Mouse (Mus musculus): ENCODE data around the gene Nr3c2. TPM values are rescaled to one million over a fixed set of nuclear protein-coding genes. Genes with fewer than 3 reads are reported as not detected.

Nr3c2 gene
- polyA plus RNA-seq, 1 experiment from 2014 or later, result 3.6 TPM

DNA sequence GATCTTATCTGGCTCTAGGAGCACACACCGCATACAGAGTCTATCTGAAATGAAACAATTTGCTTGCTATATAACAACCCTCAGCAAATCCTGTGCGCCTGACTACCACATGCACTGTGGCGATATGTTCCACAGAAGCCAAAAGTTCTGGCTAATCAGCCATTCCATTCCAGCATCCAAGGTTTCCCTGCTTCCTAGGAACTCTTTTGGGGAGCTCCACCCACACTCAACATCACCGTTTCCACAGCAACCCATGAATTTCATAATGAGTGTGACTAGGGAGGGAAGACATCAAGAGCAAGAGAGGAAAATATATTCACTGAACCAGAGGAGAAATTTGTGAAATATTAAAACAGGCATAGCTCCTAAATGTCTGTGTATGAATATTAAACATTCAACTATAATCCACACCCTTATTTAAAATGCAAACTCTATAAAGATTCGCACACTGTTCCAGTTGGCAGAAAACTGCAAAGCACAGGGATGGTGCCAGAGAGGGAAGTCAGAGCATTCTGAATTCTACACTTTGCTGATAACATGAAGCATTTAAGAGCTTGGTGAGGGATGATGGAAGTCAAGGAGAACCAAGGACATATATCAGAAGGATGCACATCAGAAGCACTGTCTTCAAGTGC, 357.3 kb downstream of the Nr3c2 start:
- WGBS, result 91% methylated on average over 5 of the region's 5 CpGs
- no peak for ATAC-seq (ENCODE audit: low read depth)

DNA sequence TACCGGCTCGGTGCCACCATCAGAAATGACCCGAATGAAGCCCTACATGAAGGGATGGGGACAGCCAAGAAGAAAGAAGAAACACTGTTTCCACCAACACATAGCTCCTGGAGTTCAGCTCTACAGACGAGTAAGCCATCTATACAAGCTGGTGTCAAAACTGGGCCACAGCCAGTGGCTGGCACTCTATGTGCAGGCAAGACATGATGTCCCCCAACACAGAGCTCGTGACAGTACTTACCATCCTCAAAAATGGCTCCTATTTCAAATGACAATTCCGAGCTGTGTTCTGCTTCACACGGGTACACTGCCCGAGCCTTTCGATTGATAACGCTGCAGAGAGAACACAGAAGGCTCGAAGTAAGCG, 357.8 kb downstream of the Nr3c2 start:
- Histone ChIP-seq H3K27me3 (ENCODE audit: control insufficient read depth, insufficient read depth, low read depth, low read length) (no peaks in the 10 kb centered on the region), H3K36me3 (ENCODE audit: control insufficient read depth, insufficient read depth, low read length) (peaks cover 13% of the 10 kb centered on the region; the same call in 1 of the 2 replicates), H3K4me1 (replicated peaks; ENCODE audit: control insufficient read depth, insufficient read depth, low read length) (no peaks in the 10 kb centered on the region), H3K9me3 (ENCODE audit: control insufficient read depth, low read length) (no peaks in the 10 kb centered on the region), H3K9ac (ENCODE audit: low read length) (no peak overlapping the region), H3K4me2 (ENCODE audit: low read depth, low read length) (no peak overlapping the region), H3K4me3 (ENCODE audit: low read length) (no peak overlapping the region), H3K27ac (ENCODE audit: low read length) (no peak overlapping the region)
- 91% methylated on average over 12 of the region's 12 CpGs for WGBS
- ATAC-seq (ENCODE audit: low read depth), result no peak

More for the DNA sequence above, 357.3 kb downstream of the Nr3c2 start:
- no peaks in the 10 kb centered on the region for H3K4me1 ChIP-seq (replicated peaks; ENCODE audit: control insufficient read depth, insufficient read depth, low read length)
- no peaks in the 10 kb centered on the region for H3K9me3 ChIP-seq (ENCODE audit: control insufficient read depth, low read length)
- H3K36me3 ChIP-seq (ENCODE audit: control insufficient read depth, insufficient read depth, low read length), result peaks cover 13% of the 10 kb centered on the region; the same call in 1 of the 2 replicates
- no peak overlapping the region for H3K4me3 ChIP-seq (ENCODE audit: low read length)
- no peak overlapping the region for H3K27ac ChIP-seq (ENCODE audit: low read length)
- H3K9ac ChIP-seq (ENCODE audit: low read length), result no peak overlapping the region
- no peaks in the 10 kb centered on the region for H3K27me3 ChIP-seq (ENCODE audit: control insufficient read depth, insufficient read depth, low read depth, low read length)
- no peak overlapping the region for H3K4me2 ChIP-seq (ENCODE audit: low read depth, low read length)

DNA sequence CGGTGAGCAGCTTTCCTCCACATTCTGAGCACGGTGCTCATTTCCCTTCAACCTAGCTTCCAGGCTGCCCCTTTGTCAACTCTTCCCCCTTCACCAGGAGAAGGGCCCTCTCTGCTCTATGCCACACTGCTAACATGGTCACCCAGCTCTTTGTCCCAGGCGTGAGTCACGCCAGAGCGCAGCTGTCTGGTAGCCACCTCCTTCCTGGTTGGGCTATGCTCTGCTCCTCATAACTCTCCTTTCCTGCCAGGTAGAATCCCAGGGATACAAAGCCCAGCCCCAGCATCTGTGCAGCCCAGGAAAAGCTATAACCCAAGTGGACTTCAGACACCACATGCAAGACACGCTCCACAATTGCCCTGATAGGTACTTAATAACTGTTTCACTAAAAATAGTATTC, 362.0 kb downstream of the Nr3c2 start:
- Histone ChIP-seq H3K4me1 (replicated peaks; ENCODE audit: control insufficient read depth, insufficient read depth, low read length) (no peaks in the 10 kb centered on the region), H3K4me3 (ENCODE audit: low read length) (no peak overlapping the region), H3K36me3 (ENCODE audit: control insufficient read depth, insufficient read depth, low read length) (peaks cover 13% of the 10 kb centered on the region; the same call in 1 of the 2 replicates), H3K27ac (ENCODE audit: low read length) (no peak overlapping the region), H3K27me3 (ENCODE audit: control insufficient read depth, insufficient read depth, low read depth, low read length) (no peaks in the 10 kb centered on the region), H3K9me3 (ENCODE audit: control insufficient read depth, low read length) (no peaks in the 10 kb centered on the region), H3K9ac (ENCODE audit: low read length) (no peak overlapping the region), H3K4me2 (ENCODE audit: low read depth, low read length) (no peak overlapping the region)
- WGBS, result 85% methylated on average over 6 of the region's 6 CpGs
- no peak for ATAC-seq (ENCODE audit: low read depth)

- WGBS, result 77% methylated on average over 12 of the region's 12 CpGs
- no peak for ATAC-seq (ENCODE audit: low read depth)
These were observed 363.2 kb downstream of the Nr3c2 start for GRCm38 (mm10) chr8:77262216-77263009.

GRCm38 (mm10) chr8:77267941-77268405, 368.7 kb downstream of the Nr3c2 start:
- peaks cover 4% of the 10 kb centered on the region; the same call in 1 of the 2 replicates for H3K9me3 ChIP-seq (ENCODE audit: control insufficient read depth, low read length)
- H3K36me3 ChIP-seq (ENCODE audit: control insufficient read depth, insufficient read depth, low read length), result peaks cover 4% of the 10 kb centered on the region; the same call in 1 of the 2 replicates
- no peak overlapping the region for H3K4me3 ChIP-seq (ENCODE audit: low read length)
- peaks cover 5% of the 10 kb centered on the region; the same call in 1 of the 2 replicates for H3K4me1 ChIP-seq (replicated peaks; ENCODE audit: control insufficient read depth, insufficient read depth, low read length)
- H3K4me2 ChIP-seq (ENCODE audit: low read depth, low read length), result no peak overlapping the region
- WGBS, result 25% methylated on average over 1 of the region's 1 CpGs
- H3K27me3 ChIP-seq (ENCODE audit: control insufficient read depth, insufficient read depth, low read depth, low read length), result no peaks in the 10 kb centered on the region
- peak; percentile 42; the same call in 1 of the 2 replicates for ATAC-seq (ENCODE audit: low read depth)
- H3K27ac ChIP-seq (ENCODE audit: low read length), result peak overlapping the region; percentile 64
- H3K9ac ChIP-seq (ENCODE audit: low read length), result no peak overlapping the region

More at GRCm38 (mm10) chr8:77262216-77263009, 363.2 kb downstream of the Nr3c2 start:
- H3K4me1 ChIP-seq (replicated peaks; ENCODE audit: control insufficient read depth, insufficient read depth, low read length), result no peaks in the 10 kb centered on the region
- no peak overlapping the region for H3K4me2 ChIP-seq (ENCODE audit: low read depth, low read length)
- no peak overlapping the region for H3K9ac ChIP-seq (ENCODE audit: low read length)
- H3K36me3 ChIP-seq (ENCODE audit: control insufficient read depth, insufficient read depth, low read length), result peaks cover 10% of the 10 kb centered on the region; the same call in 1 of the 2 replicates
- no peak overlapping the region for H3K27ac ChIP-seq (ENCODE audit: low read length)
- H3K9me3 ChIP-seq (ENCODE audit: control insufficient read depth, low read length), result no peaks in the 10 kb centered on the region
- H3K27me3 ChIP-seq (ENCODE audit: control insufficient read depth, insufficient read depth, low read depth, low read length), result no peaks in the 10 kb centered on the region
- no peak overlapping the region for H3K4me3 ChIP-seq (ENCODE audit: low read length)

- H3K9me3 ChIP-seq (ENCODE audit: control insufficient read depth, low read length), result peaks cover 4% of the 10 kb centered on the region; the same call in 1 of the 2 replicates
- no peak overlapping the region for H3K4me3 ChIP-seq (ENCODE audit: low read length)
- H3K4me2 ChIP-seq (ENCODE audit: low read depth, low read length), result no peak overlapping the region
- H3K9ac ChIP-seq (ENCODE audit: low read length), result no peak overlapping the region
- 53% methylated on average over 6 of the region's 6 CpGs for WGBS
- no peaks in the 10 kb centered on the region for H3K27me3 ChIP-seq (ENCODE audit: control insufficient read depth, insufficient read depth, low read depth, low read length)
- ATAC-seq (ENCODE audit: low read depth), result peak; percentile 36; the same call in 1 of the 2 replicates
- 0 out of 2 replicates have a peak overlapping the region, but pooled peaks have one; percentile 23 for H3K27ac ChIP-seq (ENCODE audit: low read length)
- peaks cover 8% of the 10 kb centered on the region; the same call in 1 of the 2 replicates for H3K4me1 ChIP-seq (replicated peaks; ENCODE audit: control insufficient read depth, insufficient read depth, low read length)
- peaks cover 4% of the 10 kb centered on the region; the same call in 1 of the 2 replicates for H3K36me3 ChIP-seq (ENCODE audit: control insufficient read depth, insufficient read depth, low read length)
These were observed 372.9 kb downstream of the Nr3c2 start for GRCm38 (mm10) chr8:77272136-77272535.

DNA sequence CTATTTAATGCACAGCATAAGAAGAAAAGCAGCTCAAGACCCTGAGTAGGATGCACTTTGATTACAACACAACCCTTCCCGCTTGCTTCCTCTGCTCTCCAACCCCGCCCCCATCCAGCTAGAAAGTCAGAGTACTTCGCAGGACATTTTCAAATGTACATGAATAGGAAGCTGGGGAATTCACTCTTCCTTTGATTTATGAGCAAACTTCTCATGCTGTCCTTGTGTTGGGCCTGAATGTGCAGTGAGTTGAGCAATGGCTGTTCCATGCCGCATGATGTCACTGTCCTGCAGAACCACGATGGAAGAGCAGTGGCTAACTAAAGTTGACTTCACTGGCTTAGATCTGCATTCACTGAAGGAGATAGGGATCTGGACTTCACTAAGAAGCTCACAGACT, 376.3 kb downstream of the Nr3c2 start:
- 71% methylated on average over 5 of the region's 5 CpGs for WGBS
- ATAC-seq (ENCODE audit: low read depth), result no peak
- H3K27me3 ChIP-seq (ENCODE audit: control insufficient read depth, insufficient read depth, low read depth, low read length), result no peaks in the 10 kb centered on the region
- no peak overlapping the region for H3K27ac ChIP-seq (ENCODE audit: low read length)
- no peak overlapping the region for H3K9ac ChIP-seq (ENCODE audit: low read length)
- no peak overlapping the region for H3K4me2 ChIP-seq (ENCODE audit: low read depth, low read length)
- no peak overlapping the region for H3K4me3 ChIP-seq (ENCODE audit: low read length)
- no peaks in the 10 kb centered on the region; the same call in 1 of the 2 replicates for H3K36me3 ChIP-seq (ENCODE audit: control insufficient read depth, insufficient read depth, low read length)
- 0 out of 2 replicates have a peak, but pooled peaks cover 2% of the 10 kb centered on the region for H3K4me1 ChIP-seq (replicated peaks; ENCODE audit: control insufficient read depth, insufficient read depth, low read length)
- H3K9me3 ChIP-seq (ENCODE audit: control insufficient read depth, low read length), result no peaks in the 10 kb centered on the region

GRCm38 (mm10) chr8:77276827-77277226, 377.6 kb downstream of the Nr3c2 start:
- H3K27me3 ChIP-seq (ENCODE audit: control insufficient read depth, insufficient read depth, low read depth, low read length), result no peaks in the 10 kb centered on the region
- WGBS, result 47% methylated on average over 10 of the region's 10 CpGs
- H3K4me3 ChIP-seq (ENCODE audit: low read length), result no peak overlapping the region
- no peak overlapping the region for H3K4me2 ChIP-seq (ENCODE audit: low read depth, low read length)
- H3K36me3 ChIP-seq (ENCODE audit: control insufficient read depth, insufficient read depth, low read length), result no peaks in the 10 kb centered on the region
- no peaks in the 10 kb centered on the region for H3K9me3 ChIP-seq (ENCODE audit: control insufficient read depth, low read length)
- ATAC-seq (ENCODE audit: low read depth), result peak; percentile 78
- peak overlapping the region; percentile 28; the same call in 1 of the 2 replicates for H3K27ac ChIP-seq (ENCODE audit: low read length)
- H3K4me1 ChIP-seq (replicated peaks; ENCODE audit: control insufficient read depth, insufficient read depth, low read length), result 0 out of 2 replicates have a peak, but pooled peaks cover 2% of the 10 kb centered on the region
- no peak overlapping the region for H3K9ac ChIP-seq (ENCODE audit: low read length)

DNA sequence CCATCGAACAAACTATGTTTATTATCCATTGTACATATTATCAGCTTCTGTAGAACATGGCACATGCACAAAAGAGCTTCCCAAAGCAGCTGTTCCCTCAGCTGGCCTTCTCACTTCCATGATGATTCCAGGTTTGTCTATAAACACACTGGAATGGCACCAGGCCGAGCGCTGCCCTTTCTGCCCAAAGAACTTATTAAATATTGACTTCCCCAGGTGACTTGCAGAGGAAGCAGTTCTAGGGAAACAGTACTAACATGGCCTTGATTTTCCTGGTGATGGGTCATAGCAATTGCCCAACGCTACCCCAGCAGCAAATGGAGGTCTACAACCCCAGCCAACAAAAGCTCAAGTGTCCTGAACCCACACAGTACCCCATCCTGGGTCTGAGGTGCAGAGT, 379.0 kb downstream of the Nr3c2 start:
- 91% methylated on average over 4 of the region's 4 CpGs for WGBS
- H3K27me3 ChIP-seq (ENCODE audit: control insufficient read depth, insufficient read depth, low read depth, low read length), result no peaks in the 10 kb centered on the region
- no peak for ATAC-seq (ENCODE audit: low read depth)
- H3K4me1 ChIP-seq (replicated peaks; ENCODE audit: control insufficient read depth, insufficient read depth, low read length), result 0 out of 2 replicates have a peak, but pooled peaks cover 2% of the 10 kb centered on the region
- H3K9me3 ChIP-seq (ENCODE audit: control insufficient read depth, low read length), result no peaks in the 10 kb centered on the region
- no peaks in the 10 kb centered on the region for H3K36me3 ChIP-seq (ENCODE audit: control insufficient read depth, insufficient read depth, low read length)
- no peak overlapping the region for H3K4me2 ChIP-seq (ENCODE audit: low read depth, low read length)
- H3K4me3 ChIP-seq (ENCODE audit: low read length), result no peak overlapping the region
- no peak overlapping the region for H3K27ac ChIP-seq (ENCODE audit: low read length)
- H3K9ac ChIP-seq (ENCODE audit: low read length), result no peak overlapping the region
